Mouse (Mus musculus) bone marrow macrophage, adult 2 months (primary cell): Measurements from ENCODE around the gene Tasp1. TPM values are rescaled to one million over a fixed set of nuclear protein-coding genes. Genes with fewer than 3 reads are reported as not detected.
"Not testable (repeated sequence)": the region's sequence is repeated elsewhere in the genome, so short reads cannot be mapped to it uniquely, and the experiment has no call there.

Source experiments
- H3K27ac ChIP-seq: 2 replicates; pipeline ENCODE4 v1.5.1; 2012; ENCODE audit warnings: low read depth, low read length; ENCODE audit not compliant: insufficient read depth
- H3K4me1 ChIP-seq: 2 replicates; pipeline ENCODE4 v1.6.1; 2012; ENCODE audit warnings: low read length; ENCODE audit not compliant: control insufficient read depth, insufficient read depth
- H3K4me3 ChIP-seq: 2 replicates; pipeline ENCODE4 v1.5.1; 2012; ENCODE audit warnings: mild to moderate bottlenecking, low read length, moderate library complexity; ENCODE audit not compliant: insufficient read depth
- CTCF ChIP-seq: IDR thresholded peaks from 2 replicates; pipeline ENCODE4 v1.5.1; 2012; ENCODE audit warnings: low read depth, mild to moderate bottlenecking, low read length, moderate library complexity
- POLR2A ChIP-seq: IDR thresholded peaks from 2 replicates; pipeline ENCODE4 v1.6.1; 2012; ENCODE audit warnings: mild to moderate bottlenecking, low read depth, low read length, borderline replicate concordance
- polyA plus RNA-seq: library from polyadenylated mRNA; stranded (reverse); fragments of >200 nt; gene quantifications from 2 replicates; pipeline ENCODE4 v1.2.4, GENCODE M21; 2012; ENCODE audit not compliant: missing spikeins, insufficient read depth, insufficient read length

Gene Tasp1
- polyA plus RNA-seq, 1 experiment = 2.9 TPM

DNA sequence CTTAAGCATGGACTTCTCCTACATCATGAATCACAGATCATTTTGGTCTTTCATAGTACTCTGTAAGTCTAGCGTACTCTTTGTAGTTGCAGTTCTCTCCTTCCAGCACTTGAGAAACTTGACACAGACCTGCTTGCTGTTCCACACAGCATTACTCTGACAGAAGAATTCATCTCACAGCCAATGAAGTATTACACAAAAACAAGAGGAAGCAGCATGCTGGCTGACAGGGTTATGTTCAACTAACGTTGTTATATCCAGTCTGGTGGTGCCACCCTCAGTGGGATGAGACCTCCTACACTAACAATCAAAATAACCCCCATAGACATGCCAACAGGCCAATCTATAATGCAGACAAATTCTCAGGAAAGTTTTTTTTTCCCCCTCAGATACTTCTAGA lies 99.2 kb downstream of the Tasp1 start:
- H3K27ac ChIP-seq = no peak overlapping the region
- H3K4me3 ChIP-seq = no peak overlapping the region
- TF ChIP-seq POLR2A = no peak
- no peak for TF ChIP-seq CTCF
- H3K4me1 ChIP-seq = no peaks in the 10 kb centered on the region

- Histone ChIP-seq H3K27ac (no peak overlapping the region), H3K4me3 (no peak overlapping the region), H3K4me1 (no peaks in the 10 kb centered on the region)
- TF ChIP-seq POLR2A (no peak), CTCF (no peak)
Measured at GRCm38 (mm10) chr2:139966288-139966687, 100.3 kb downstream of the Tasp1 start.

DNA sequence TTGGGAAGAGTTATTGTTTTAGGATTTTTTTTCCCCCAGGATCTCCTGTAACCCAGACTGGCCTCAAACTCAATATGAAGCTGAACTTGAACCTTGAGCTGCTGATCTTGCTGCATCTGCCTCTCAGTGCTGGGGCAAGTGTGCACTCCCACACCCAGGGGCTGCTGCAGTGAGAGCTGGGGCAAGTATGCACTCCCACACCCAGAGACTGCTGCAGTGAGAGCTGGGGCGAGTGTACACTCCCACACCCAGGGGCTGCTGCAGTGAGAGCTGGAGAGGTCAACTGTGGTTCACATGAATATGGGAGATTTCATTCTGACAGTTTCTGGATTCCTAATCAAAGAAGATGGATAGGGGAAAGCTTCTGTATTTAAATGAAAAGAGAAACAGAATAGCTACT lies 117.8 kb downstream of the Tasp1 start:
- H3K27ac ChIP-seq = no peak overlapping the region
- H3K4me1 ChIP-seq = peaks cover 7% of the 10 kb centered on the region
- H3K4me3 ChIP-seq = no peak overlapping the region
- no peak for TF ChIP-seq POLR2A
- no peak for TF ChIP-seq CTCF

GRCm38 (mm10) chr2:139937581-139937980 lies 129.0 kb downstream of the Tasp1 start:
- H3K27ac ChIP-seq = no peak overlapping the region
- TF ChIP-seq CTCF = no peak
- TF ChIP-seq POLR2A = no peak
- H3K4me1 ChIP-seq = peaks cover 5% of the 10 kb centered on the region; the same call in 1 of the 2 replicates
- H3K4me3 ChIP-seq = no peak overlapping the region

DNA sequence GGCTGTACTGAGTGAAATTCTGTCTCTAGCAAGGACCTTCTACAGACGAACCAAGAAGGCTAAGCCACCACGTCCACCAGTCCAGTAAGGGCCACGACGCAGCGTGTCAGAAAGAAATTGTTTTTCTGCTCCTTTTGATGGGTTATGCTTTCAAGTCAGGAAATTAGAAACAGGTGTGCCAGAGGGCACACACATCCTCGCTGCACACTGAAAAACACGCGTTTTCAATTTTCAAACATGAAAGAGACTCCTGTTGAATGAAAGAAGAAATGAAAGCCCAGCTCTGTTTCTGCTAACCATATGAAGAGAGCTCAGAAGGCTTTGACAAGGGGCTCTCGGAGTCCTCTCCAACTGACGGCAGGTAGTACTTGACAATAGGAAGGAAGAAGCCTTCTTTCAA lies 132.0 kb downstream of the Tasp1 start:
- H3K4me3 ChIP-seq = no peak overlapping the region

GRCm38 (mm10) chr2:139934033-139934572 lies 132.5 kb downstream of the Tasp1 start:
- TF ChIP-seq CTCF (no peak), POLR2A (no peak)
- Histone ChIP-seq H3K4me3 (no peak overlapping the region), H3K27ac (no peak overlapping the region), H3K4me1 (peaks cover 5% of the 10 kb centered on the region; the same call in 1 of the 2 replicates)

More for the DNA sequence above, 132.0 kb downstream of the Tasp1 start:
- Histone ChIP-seq H3K4me1 (peaks cover 5% of the 10 kb centered on the region; the same call in 1 of the 2 replicates), H3K27ac (no peak overlapping the region)
- TF ChIP-seq POLR2A (no peak), CTCF (no peak)

- no peak for TF ChIP-seq CTCF
- TF ChIP-seq POLR2A = no peak
- 0 out of 2 replicates have a peak, but pooled peaks cover 2% of the 10 kb centered on the region for H3K4me1 ChIP-seq
- no peak overlapping the region for H3K4me3 ChIP-seq
- no peak overlapping the region for H3K27ac ChIP-seq
Measured at GRCm38 (mm10) chr2:139932211-139932610, 134.4 kb downstream of the Tasp1 start.

DNA sequence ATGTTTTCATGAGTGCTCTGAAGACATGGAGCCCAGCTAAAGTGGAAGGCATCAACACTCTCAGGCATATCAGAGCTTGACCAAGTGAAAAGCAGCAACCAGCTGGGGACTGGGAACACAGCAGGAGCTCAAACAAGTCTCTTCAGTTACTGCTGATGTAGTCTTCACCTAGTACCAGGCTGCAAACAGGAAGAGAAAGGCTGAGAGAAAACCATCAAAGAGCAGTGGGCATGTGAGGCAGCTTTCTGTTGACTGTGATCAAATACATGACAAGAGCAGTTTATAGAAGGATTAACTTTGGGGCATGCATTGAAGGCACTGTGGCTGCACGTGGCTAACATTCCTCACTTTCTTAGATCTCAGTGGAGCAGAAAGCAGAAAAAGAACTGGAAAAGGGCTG lies 141.7 kb downstream of the Tasp1 start:
- TF ChIP-seq POLR2A = no peak
- no peak for TF ChIP-seq CTCF
- Histone ChIP-seq H3K4me1 (peaks cover 18% of the 10 kb centered on the region), H3K27ac (no peak overlapping the region), H3K4me3 (no peak overlapping the region)

DNA sequence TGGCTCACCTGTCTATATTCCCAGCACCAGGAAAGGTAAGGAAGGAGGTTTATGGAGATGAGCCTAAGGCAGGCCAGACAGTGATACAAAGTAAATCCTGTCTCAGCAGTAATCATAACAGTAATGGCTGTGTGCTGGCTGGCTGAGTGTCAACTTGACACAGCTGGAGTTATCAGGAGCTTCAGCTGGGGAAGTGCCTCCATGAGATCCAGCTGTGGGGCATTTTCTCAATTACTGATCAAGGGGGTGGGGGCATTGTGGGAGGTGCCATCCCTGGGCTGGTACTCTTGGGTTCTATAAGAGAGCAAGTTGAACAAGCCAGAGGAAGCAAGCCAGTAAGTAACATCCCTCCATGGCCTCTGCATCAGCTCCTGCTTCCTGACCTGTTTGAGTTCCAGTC lies 145.2 kb downstream of the Tasp1 start:
- H3K27ac ChIP-seq, H3K4me3 ChIP-seq: not testable (repeated sequence)
- peaks cover 25% of the 10 kb centered on the region for H3K4me1 ChIP-seq

GRCm38 (mm10) chr2:139919757-139920156 lies 146.8 kb downstream of the Tasp1 start:
- H3K4me1 ChIP-seq = peaks cover 17% of the 10 kb centered on the region
- H3K4me3 ChIP-seq = no peak overlapping the region
- TF ChIP-seq POLR2A (no peak), CTCF (no peak)
- H3K27ac ChIP-seq = peak overlapping the region; percentile 93

DNA sequence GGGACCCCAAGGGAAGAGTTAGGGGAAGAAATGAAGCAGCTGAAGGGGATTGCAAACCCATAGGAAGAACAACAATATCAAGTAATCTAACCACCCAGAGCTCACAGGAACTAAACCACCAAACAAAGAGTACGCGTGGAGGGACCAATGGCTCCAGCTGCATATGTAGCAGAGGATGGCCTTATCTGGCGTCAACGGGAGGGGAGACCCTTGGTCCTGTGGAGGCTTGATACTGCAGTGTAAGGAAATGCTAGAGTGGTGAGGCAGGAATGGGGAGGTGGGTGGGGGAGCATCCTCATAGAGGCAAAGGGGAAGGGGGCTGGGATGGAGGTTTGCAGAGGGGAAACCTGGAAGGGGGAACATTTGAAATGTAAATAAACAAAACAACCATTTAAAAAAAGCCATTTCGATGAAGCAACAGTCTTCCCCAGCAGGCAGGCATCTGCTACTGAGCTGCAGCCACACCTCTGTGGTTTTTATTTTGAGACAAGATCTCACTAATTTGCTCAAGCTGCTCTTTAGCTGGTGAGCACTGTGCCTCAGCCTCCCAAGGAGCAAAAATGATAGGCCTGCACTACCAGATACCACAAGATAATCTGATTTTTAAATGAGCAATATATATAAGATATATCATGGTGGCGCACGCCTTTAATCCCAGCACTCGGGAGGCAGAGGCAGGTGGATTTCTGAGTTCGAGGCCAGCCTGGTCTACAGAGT lies 160.0 kb downstream of the Tasp1 start:
- TF ChIP-seq POLR2A = no peak
- TF ChIP-seq CTCF = no peak
- no peak overlapping the region for H3K4me3 ChIP-seq
- H3K4me1 ChIP-seq = no peaks in the 10 kb centered on the region
- no peak overlapping the region for H3K27ac ChIP-seq
